Mouse (Mus musculus) layer of hippocampus, adult 11-12 months (tissue): ENCODE results near the gene Adgrl3.
"Not testable (repeated sequence)": the region's sequence is repeated elsewhere in the genome, so short reads cannot be mapped to it uniquely, and the experiment has no call there.

Experiments used
- DNase-seq: peaks from one replicate; pipeline ENCODE4 v3.0.0; 2022; ENCODE audit warnings: low spot score

The Adgrl3 gene

DNA sequence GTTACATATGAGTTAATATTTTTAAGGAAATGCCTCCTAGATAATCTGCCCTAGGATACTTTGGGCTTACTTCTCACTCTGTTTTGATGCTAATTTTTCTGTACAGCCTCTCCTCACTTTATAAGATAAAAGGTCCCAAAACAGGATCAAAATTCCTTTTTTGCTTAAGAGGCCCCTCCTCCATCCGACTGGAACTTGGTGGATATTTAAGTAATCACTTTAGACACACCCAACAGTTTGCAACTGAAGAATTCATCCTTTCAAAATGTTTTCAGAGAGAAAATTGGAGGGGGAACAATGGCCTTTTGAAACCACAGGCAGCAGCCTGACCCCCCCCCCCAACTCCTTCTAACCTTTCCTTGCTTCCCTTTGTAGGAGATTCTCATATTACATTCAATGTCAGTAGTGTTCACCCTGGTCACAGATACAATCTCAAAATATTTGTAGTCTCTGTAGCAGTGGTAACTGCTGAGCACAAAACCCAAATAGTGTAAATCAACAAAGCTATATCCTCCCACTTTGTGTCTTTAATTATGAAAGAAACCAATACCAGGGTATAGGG is 385.7 kb downstream of the Adgrl3 start:
- DNase-seq: no peak

DNA sequence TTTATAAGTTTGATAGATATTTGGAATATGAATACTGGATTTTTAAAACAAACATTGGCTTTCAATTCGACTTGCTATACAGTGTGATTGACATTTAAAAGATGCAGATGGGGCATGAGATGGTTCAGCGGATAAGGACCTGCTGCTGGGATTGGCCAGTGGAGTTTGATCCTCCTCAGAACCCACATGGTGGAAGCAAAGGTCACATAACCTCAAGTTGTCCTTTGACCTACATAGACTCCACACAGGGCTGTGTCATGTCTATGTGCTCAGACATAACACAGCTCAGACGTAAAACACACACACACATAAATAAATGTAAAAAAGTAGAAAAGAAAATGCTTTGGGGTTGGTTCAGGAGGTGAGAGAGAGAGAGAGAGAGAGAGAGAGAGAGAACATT is 397.4 kb downstream of the Adgrl3 start:
- no peak for DNase-seq

DNA sequence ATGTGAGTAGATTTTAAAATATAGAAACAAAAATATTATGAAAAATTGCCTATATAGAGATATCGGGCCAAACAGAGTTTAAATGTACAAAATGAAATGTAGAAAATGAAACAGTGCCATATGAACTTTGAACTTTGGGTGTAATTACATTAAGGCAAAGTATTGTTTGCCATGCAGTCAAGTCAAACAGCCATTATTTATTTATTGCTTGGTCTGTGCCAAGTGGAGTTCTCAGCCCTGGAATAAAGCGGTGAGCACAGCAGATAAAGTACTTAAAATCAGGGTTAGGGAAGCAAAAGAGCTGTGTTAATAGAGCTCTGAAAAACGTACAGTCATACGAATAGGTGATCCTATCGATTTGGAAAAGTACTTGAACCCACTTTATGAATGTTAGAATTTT is 407.5 kb downstream of the Adgrl3 start:
- no peak for DNase-seq

DNA sequence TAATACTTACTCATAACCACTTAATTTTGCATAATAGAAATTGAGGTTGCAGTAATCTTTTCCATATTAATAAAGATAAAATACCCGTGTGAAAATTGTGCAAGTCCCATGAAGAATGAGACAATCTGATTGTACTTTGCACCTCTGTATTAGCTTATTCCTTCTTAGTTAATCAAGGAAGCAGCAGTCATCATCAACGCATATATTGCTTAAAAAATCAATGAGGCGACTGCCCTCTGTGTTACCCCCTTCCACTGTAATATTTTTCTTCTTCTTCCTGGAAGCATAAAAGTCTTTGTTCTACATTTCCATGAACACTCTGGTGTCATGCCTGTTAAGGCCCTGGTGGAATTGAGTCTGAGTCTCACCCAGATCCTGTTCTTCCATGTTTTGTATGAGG is 416.4 kb downstream of the Adgrl3 start:
- no peak for DNase-seq

DNA sequence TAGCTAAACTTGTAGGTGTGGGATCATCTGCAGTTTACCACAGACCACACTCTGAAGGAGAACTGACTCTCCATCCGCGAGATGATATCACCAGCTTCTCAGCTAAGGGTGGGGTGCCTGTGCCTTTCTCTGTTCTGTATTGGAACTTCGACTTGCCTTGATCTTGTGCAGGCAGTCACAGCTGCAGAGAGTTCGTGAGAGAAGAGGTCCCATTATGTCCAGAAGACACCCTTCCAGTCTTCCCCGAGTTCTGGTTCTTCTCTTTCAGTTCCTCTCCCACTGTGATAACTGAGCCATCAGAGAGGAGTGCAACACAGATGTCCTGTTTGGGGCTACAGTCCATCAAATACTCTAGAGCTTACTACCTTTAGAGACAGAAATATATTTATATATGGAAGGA is 422.2 kb downstream of the Adgrl3 start:
- DNase-seq: no peak

DNA sequence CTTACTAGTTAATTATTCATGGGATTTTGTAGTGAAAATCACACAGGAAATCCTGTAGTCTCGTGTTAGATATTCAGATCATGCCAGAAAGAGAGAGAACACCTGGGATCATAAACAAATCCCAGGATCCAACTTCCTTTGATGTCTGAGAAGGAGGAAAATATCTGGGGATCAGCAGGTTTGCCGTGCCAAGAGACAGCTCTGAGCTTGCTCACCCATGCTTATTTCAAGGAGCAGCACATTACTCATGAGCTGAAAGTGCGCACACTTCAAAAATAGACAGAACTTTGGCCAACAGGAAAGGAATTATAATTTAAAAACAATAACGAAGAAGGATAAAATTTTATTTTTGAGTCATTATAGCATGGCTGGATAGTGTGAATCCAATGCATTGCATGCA is 446.0 kb downstream of the Adgrl3 start:
- DNase-seq: no peak

DNA sequence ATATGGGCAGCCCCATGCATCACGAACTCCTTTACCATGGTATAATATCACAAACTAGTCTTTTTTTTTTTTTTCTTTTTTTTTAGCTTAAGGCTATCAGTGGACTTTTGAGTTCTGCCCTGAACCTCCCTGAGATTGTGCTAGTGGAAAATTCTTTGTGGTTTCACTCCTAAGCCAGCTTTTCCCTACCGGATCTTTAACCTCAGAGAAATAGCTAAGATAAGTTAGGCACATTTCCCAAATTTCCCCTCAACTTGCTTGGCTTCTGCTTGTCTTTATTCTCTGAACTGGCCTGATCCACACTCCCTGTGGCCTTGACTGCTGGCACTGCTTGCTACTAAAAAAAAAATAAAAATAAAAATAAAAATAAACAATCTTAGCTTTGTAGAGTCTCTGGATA is 454.7 kb downstream of the Adgrl3 start:
- no peak for DNase-seq

DNA sequence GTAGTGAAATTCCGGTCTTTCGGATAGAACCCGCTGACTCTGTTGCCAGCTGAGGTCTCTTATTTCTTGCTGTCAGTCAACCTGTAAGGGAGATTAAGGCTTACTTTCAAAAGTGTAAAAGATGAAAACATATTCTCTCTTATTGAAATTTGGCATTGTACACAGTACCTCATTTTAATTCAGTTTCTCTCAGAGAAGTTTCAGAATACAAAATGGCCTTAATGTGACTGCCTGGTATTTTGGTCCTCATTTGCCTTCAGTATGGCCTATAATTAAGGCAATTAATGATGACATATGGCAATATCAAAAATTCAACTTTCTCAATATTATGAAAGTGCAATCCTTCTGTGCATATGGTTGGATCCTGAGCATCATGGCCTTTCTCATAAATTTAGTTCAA is 455.5 kb downstream of the Adgrl3 start:
- DNase-seq: no peak

DNA sequence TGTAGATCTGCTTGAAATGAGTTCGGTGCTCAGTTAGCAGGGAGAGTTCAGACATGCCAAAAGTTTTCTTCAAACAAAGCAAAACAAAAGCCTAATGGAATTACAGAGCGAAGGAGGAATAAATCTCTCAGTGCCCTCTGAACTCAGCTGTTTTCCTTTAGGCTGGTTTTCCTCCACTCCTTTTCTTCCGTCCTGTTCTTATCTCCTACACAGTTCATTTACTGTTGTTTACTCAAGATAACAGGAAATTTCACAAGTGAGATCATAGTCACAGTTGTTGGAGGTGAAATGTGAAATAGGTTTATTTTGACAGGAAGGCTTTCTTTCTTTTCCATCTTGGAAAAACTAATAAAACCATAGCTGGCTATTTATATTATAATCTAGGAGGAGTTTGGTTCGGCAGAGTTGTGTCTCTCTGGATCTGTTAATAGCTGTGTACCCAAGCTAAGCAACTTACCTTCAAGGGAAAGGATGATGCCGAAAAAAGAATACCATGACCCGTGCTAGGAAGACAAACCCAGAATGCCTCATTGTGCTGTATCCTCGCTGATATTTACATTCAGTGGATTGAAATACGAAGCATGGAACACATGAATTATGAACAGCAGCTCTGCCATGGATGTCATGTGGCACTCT is 456.2 kb downstream of the Adgrl3 start:
- DNase-seq: no peak

DNA sequence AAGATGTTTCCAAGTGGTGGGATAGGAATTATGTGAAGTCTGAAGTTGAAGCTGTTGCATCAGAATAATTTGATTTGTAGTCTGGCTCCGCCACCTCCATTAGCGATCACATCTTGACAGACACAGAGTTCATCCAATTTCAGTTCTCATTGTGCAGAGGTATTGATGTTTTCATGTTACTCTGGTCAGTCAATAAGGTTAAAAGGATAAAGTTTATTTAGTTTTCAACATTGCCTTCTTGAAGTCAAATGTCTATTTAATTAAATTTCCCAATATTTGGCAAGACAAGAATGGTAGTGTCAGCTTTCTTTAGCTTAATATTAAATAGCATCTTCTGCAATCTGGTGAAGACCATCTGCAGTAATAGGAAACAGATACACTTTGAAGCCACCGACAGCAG is 461.0 kb downstream of the Adgrl3 start:
- no peak for DNase-seq

DNA sequence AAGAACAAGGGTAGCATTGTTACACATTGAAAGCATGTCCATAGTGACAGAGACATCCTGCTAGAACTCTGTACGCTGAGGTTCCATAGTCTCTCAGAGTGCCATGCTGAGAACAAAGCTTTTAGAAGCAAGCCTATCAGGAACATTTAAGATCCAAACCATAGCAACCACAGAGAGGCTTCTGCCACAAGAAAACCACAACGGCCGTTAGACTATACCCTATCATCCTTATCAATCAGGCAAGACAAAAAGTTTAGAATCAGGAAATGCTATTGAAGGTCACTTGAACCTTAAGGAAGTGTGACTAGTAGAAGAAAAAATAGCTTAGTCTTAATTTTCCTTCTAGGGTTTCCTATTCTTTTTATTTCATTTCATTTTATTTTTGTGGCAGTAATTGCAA is 464.0 kb downstream of the Adgrl3 start:
- DNase-seq: no peak

DNA sequence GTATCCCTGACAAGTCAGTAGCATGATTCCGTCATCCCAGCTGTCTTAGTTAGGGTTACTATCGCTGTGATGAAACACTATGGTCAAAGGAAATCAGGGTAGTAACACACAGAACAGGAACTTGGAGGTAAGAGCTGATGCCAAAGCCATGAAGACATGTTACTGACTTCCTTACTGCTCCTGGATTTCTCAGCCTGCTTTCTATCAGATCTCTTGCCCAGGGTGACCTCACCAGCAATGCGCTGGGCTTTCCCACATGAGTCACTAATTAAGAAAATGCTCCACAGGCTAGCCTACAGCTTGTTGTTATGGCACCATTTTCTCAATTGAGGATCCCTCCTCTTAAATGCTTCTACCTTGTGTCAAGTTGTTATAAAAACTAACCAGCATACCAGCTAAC is 481.1 kb downstream of the Adgrl3 start:
- no peak for DNase-seq

DNA sequence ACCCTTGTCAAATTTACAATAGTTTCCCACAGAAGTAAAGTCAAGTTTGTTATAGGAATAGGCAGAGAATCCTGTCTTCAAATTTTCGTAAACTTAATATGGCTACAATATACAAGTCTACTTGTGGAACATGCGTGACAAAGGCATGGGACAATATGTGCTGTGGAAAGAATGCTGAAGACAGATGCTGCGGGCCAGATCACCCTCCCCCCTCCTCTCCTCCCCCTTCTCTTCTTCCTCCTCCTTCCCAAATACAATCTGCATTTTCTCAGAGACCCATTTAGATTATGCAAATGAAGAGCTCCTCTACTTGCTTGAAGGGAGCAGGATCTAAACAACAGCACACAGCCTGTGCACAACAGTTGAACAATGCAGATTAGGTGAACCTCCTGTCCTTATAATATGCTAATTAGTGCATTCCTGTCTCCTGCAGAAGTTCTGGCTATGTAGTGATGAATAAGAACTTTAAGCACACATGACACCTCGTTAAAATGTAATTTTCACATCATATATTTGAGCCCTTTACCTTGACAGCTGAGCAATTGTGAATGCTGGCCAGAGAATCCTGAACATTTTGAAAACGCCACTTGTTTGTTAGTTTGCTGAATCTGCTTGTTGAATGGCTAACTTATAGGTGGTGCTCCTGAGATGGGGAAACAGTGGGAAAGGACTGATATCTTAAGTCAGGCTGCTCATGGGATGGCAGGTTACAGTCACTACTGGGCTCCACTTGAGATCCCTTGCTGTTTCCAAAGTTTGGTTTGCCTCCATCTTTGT is 499.0 kb downstream of the Adgrl3 start:
- DNase-seq: no peak

DNA sequence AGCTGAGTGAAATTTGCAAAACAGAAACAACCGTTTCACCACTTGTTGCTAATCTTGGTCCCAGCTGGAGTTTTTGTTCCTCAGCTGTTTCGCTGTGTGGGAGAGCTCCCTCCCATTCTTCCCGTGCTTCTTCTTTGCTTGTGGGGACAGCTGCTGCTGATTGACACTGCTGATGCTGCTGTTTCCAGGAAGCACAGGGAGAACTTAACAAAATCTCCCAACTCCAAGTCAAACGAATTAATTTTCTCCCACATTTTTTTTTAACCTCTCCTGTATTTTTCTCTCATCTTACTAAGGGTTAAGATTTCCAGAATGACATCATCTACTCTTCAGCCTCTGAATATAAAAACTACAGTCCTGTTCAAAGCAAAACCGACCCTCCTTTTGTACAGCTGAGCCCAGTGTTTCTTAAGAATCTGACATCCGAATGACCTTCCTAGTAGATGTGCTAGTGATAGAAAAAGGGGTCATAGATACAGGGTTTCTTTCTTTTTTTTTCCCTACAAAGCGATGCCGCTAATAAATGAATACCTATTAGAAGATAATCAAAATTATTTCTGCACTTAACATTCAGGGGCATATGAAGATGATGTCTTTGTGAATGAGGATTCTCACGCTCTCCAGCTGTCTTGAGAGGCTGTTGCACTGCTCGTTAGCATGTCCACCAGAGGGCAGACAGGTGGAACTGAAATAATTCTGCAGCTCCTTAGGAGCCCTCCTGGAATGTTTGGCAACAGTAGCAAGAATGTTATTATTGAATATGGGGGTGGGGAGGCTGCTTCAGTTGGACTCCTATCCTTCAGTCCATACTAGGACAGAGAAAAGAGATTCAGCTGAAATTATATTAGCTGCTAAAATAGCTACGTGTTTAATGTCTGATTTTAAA is 499.8 kb downstream of the Adgrl3 start:
- DNase-seq: peak; percentile 33

DNA sequence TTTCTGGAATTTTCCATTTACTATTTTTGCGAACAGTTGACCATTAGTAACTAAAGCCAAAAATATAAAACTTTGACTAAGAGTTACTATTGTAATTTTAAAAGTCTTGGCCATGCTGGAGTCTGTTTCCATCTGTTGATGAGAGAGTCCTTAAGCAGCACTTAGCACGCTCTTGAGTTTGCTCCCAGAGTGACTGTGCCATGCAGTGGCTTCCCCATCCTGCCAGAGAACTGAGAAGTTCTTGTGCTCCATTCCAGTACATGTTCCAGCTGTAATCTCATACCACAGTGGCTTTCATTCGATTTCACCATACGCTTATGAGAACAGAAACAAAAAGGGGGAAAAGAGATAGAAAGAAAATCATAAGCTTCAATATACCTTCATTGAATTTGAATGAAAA is 502.8 kb downstream of the Adgrl3 start:
- DNase-seq: no peak

DNA sequence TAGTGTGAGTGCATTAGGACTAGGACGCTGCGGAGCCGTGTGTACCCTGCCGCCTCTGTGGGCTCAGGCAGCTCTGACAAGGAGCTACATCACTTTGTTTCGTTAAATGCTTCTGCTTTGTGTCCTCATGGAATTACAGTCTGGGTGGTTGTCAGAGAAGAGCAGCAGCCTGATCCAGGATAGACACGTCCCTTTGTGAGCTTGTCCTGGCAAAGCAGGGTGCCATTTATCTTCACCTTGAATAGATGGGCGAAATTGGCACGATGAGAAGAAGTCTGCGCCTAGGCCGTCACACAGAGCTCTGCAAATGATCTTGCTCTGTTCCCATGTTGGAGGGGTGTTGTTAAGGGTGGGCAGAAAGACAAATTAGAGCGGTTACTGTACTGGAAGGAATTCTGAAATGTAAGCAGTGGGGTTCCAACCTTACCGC is 504.6 kb downstream of the Adgrl3 start:
- DNase-seq: no peak

DNA sequence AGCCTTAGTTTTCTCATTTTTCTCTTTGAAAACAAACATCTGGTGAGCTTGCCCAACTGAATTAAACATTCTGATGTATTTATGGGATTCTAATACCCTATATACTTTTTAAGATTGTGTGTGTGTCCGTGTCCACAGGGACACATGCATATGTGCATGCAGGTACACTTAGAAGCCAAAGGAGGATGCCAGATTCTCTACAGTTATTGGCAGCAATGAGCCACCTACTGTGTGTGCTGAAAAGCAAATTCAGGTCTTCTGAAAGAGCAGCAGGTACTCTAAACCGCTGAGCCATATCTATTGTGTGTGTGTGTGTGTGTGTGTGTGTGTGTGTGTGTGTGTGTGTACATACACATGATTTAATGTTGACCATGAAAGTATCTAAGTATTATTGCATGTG is 505.4 kb downstream of the Adgrl3 start:
- DNase-seq: no peak

DNA sequence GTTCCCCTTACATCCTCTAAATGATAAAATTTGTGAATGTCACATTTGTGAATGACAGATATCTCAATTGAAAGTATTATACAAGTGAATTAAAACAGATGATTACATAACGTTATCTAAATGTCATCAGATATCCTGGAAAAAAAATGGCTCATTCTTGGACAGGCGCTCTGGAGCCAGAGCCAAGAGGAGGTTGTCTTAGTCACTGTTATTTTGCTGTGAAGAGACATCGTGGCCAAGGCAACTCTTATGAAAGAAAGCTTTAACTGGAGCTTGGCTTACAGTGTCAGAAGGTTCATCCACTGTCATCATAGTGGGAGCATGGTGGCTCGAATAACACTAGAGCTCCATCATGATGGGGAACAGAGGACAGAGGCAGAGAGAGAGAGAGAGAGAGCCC is 511.7 kb downstream of the Adgrl3 start:
- DNase-seq: no peak

DNA sequence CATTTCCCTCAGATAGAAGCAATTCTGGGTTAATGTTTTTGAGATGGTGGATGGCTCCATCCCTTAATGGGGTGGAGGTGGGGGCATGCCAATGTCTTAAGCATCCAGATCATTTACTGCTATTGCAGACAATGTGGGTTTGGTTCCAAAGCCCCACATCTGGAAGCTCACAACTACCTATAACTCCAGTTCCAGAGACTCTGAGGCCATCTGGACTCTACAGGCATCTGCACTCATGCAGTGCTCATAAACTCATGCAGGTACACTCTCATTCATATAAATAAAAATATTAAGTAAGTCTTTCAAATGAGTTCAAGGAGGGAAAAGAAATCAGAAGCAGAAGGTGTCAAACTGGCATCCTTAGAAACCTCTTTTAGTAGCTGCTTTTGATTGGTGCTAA is 530.3 kb downstream of the Adgrl3 start:
- DNase-seq: no peak

DNA sequence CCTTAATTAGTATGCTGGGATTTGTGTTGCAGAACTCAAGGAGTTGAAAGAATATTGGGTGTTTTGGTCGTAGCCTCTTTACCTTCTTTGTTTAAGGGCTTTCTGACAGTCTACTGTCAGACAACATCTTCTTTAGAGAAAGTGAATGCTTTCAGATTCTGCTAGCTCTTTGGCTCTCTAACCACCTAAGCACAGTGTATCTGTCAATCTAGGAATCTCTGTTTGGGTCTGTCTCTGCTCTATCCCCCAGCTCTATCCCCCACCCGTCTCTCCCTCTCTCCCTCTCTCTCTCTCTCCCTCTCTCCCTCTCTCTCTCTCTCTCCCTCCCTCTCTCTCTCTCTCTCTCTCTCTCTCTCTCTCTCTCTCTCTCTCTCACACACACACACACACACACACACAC is 535.2 kb downstream of the Adgrl3 start:
- DNase-seq: not testable (repeated sequence)

DNA sequence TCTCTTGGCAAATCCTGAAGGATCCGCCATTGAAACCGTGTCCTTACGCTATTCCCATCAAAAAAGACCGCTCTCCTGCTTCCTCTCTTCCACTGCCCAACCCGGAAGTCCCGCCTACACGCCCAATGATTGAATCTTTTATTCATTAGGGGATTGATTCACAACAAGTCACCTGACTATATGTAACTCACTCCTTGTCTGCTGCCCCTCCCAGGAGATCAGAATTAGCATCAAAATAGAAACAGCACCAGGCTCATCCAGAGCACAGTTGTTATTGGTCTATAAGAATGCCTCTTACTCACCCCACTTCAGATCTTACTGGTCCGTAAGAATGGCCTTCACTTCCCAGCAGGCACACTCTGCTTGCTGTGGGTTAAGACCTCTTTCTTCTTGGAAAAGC is 536.1 kb downstream of the Adgrl3 start:
- no peak for DNase-seq

DNA sequence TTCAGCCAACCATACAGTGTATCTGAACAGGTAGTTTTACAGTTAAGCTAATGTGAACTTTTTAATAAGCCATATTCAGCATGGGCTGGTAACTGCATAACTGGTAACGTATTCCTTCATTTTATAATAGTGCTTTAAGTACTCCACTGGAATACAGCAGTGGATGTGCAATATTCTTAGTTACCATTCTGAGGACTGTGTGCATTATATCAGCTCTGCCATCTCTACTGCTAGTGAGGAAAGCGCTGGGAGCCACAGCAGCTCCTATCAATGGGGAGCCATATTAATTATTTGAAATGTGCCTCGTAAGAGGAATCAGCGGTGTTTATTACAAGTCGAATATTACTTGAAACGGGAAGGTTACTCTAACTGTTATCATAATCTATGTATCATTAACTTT is 539.0 kb downstream of the Adgrl3 start:
- DNase-seq: no peak

DNA sequence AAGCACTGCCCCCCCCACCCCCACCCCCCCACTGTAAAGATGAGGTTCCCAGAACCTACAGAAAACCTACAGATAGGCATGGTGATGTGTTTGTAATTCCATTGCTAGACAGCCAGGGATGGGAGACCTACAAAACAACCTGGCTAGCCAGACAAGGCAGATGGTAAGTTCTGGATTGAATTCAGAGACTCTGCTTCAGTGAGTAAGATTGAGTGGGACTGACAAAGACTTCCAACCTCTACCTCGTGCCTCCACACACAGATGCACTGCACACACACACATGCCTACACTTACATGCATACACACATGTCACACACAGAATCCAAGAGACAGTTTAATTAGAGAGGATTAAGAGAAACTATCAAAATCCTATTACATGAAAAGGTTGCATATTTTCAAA is 544.4 kb downstream of the Adgrl3 start:
- DNase-seq: peak; percentile 34
